Mouse (Mus musculus) CH12.LX (cell line): ENCODE data around the gene Tex22.

ENCODE experiments used
- BHLHE40 ChIP-seq: IDR thresholded peaks from 2 replicates; pipeline ENCODE4 v1.6.1; 2011; ENCODE audit warnings: mild to moderate bottlenecking, low read depth, low read length, improper control_type of control experiment
- CHD2 ChIP-seq: IDR thresholded peaks from 2 replicates; pipeline ENCODE4 v1.6.1; 2011; ENCODE audit warnings: low read length, improper control_type of control experiment
- CTCF ChIP-seq, 2 experiments: IDR thresholded peaks in 1 of 2; conservative IDR thresholded peaks in 1 of 2; 2 replicates each; pipeline ENCODE4 v1.5.1; 2011 to 2012; ENCODE audit warnings: low read depth in 2 of 2, low read length in 2 of 2, improper control_type of control experiment in 1 of 2, inconsistent platforms in 1 of 2, mild to moderate bottlenecking in 1 of 2, moderate library complexity in 1 of 2
- MAFK ChIP-seq: IDR thresholded peaks from 2 replicates; pipeline ENCODE4 v1.6.1; 2011; ENCODE audit warnings: low read length, improper control_type of control experiment; ENCODE audit not compliant: insufficient replicate concordance
- MAX ChIP-seq: IDR thresholded peaks from 2 replicates; pipeline ENCODE4 v1.6.1; 2011; ENCODE audit warnings: low read length, improper control_type of control experiment
- MEF2A ChIP-seq: IDR thresholded peaks from 2 replicates; pipeline ENCODE4 v1.6.1; 2014; ENCODE audit warnings: low read depth, mild to moderate bottlenecking, inconsistent platforms, low read length, improper control_type of control experiment, borderline replicate concordance
- MXI1 ChIP-seq: IDR thresholded peaks from 2 replicates; pipeline ENCODE4 v1.6.1; 2011; ENCODE audit warnings: mild to moderate bottlenecking, low read depth, low read length, improper control_type of control experiment
- POLR2A ChIP-seq: IDR thresholded peaks from 2 replicates; pipeline ENCODE4 v1.6.1; 2011; ENCODE audit warnings: low read depth, mild to moderate bottlenecking, improper control_type of control experiment, low read length
- TCF12 ChIP-seq: IDR thresholded peaks from 2 replicates; pipeline ENCODE4 v1.6.1; 2014; ENCODE audit warnings: low read depth, mild to moderate bottlenecking, inconsistent platforms, low read length, improper control_type of control experiment
- USF1 ChIP-seq: IDR thresholded peaks from 2 replicates; pipeline ENCODE4 v1.6.1; 2014; ENCODE audit warnings: low read depth, mild to moderate bottlenecking, inconsistent platforms, low read length, improper control_type of control experiment

- TF ChIP-seq POLR2A (no peak), MXI1 (no peak), CTCF (conservative IDR thresholded peaks at IDR 0.05 in 1 of 2, IDR thresholded peaks at IDR 0.05 in 1 of 2; ENCODE audit: low read depth in 2 of 2, low read length in 2 of 2) (no peak), TCF12 (no peak), MAFK (no peak), MEF2A (no peak), BHLHE40 (no peak), CHD2 (no peak), USF1 (no peak), MAX (no peak)
These were observed 24.3 kb downstream of the Tex22 start for GRCm38 (mm10) chr12:113098530-113099151.
